Comparison of ENCODE assay signal across 21 mouse cellular contexts in genomic region chr1:71631811-71632210, GRCm38 (mm10).
"Had no signal": no experiment of that assay in that cellular context is flagged by ENCODE, and none has a peak within 500 bp of the region (broad histone marks: within the 10 kb centered on the region; RNA-seq: fewer than 3 reads in every experiment).

No protein-coding gene starts in this region.

- H3K4me1 ChIP-seq: heart, embryonic 15.5 days; hindbrain, embryonic 13.5 days; hindbrain, embryonic 15.5 days; limb, embryonic 13.5 days; limb, embryonic 15.5 days; liver, embryonic 13.5 days had no signal

- H3K9me3 ChIP-seq: heart, embryonic 13.5 days; heart, embryonic 15.5 days; hindbrain, embryonic 13.5 days; hindbrain, embryonic 15.5 days; limb, embryonic 13.5 days; limb, embryonic 15.5 days; liver, embryonic 13.5 days had no signal

- DNase-seq: forebrain, postnatal 0 days; gastrocnemius, postnatal 14 days; gastrocnemius, postnatal 36 days; heart, adult 11 months; heart, adult 2 months; heart, postnatal 14 days; heart, postnatal 36 days; kidney, postnatal 10 days; layer of hippocampus, adult 9-11 months; layer of hippocampus, postnatal 36 days; left cerebral cortex, postnatal 4 days; liver, embryonic 13.5 days had no signal

- H3K27me3 ChIP-seq: heart, embryonic 13.5 days; heart, embryonic 15.5 days; hindbrain, embryonic 13.5 days; hindbrain, embryonic 15.5 days; limb, embryonic 13.5 days; limb, embryonic 15.5 days; liver, embryonic 13.5 days had no signal

- ATAC-seq: forebrain, postnatal 0 days; hindbrain, postnatal 0 days; intestine, embryonic 16.5 days had no signal

- H3K9ac ChIP-seq: forebrain, postnatal 0 days; heart, embryonic 13.5 days; heart, embryonic 15.5 days; hindbrain, embryonic 13.5 days; hindbrain, embryonic 15.5 days; limb, embryonic 13.5 days; limb, embryonic 15.5 days; liver, embryonic 13.5 days had no signal

- H3K36me3 ChIP-seq: hindbrain, embryonic 15.5 days had no signal

- H3K4me2 ChIP-seq: heart, embryonic 11.5 days; heart, embryonic 13.5 days; heart, embryonic 15.5 days; hindbrain, embryonic 13.5 days; hindbrain, embryonic 15.5 days; limb, embryonic 13.5 days; limb, embryonic 15.5 days; liver, embryonic 13.5 days had no signal

- H3K4me3 ChIP-seq: heart, adult 2 months; heart, embryonic 13.5 days; heart, embryonic 15.5 days; hindbrain, embryonic 13.5 days; hindbrain, embryonic 15.5 days; limb, embryonic 13.5 days; limb, embryonic 15.5 days; liver, embryonic 13.5 days had no signal

- H3K27ac ChIP-seq: heart, adult 2 months; heart, embryonic 13.5 days; heart, embryonic 15.5 days; hindbrain, embryonic 13.5 days; hindbrain, embryonic 15.5 days; hindbrain, postnatal 0 days; limb, embryonic 13.5 days; limb, embryonic 15.5 days; liver, embryonic 13.5 days had no signal
